Mouse (Mus musculus) hindbrain, embryonic 11.5 days (tissue): ENCODE data around the gene Gtpbp3. TPM values are rescaled to one million over a fixed set of nuclear protein-coding genes. Genes with fewer than 3 reads are reported as not detected.
A peak's percentile ranks its signal among the peaks of the same experiment; 100 is the strongest.

ENCODE experiments used
- ATAC-seq: fragments of 200-750 bp; cut with Nextera tagmentation; 2 replicates; pipeline ENCODE4 v1.8.0; 2017; ENCODE audit warnings: mild to moderate bottlenecking, moderate TSS enrichment, moderate library complexity; ENCODE audit not compliant: low FRiP score
- DNase-seq: peaks from one replicate; pipeline ENCODE4 v3.0.0-alpha.2; 2015; ENCODE audit warnings: low spot score
- H3K27ac ChIP-seq: fragments of 300-500 bp; sonication (generic); 2 replicates; pipeline ENCODE4 v1.5.1; 2014; ENCODE audit warnings: mild to moderate bottlenecking, low read depth, low read length
- H3K27me3 ChIP-seq: fragments of 300-500 bp; sonication (generic); 2 replicates; pipeline ENCODE4 v1.6.1; 2014; ENCODE audit warnings: mild to moderate bottlenecking, low read length, moderate library complexity, mixed read lengths; ENCODE audit not compliant: control insufficient read depth, insufficient read depth
- H3K36me3 ChIP-seq: fragments of 300-500 bp; sonication (generic); 2 replicates; pipeline ENCODE4 v1.6.1; 2014; ENCODE audit warnings: mild to moderate bottlenecking, low read length, moderate library complexity, mixed read lengths; ENCODE audit not compliant: control insufficient read depth, insufficient read depth
- H3K4me1 ChIP-seq: fragments of 300-500 bp; sonication (generic); replicated peaks from 2 replicates; pipeline ENCODE4 v1.6.1; 2014; ENCODE audit warnings: low read length, mixed read lengths; ENCODE audit not compliant: control insufficient read depth, insufficient read depth
- H3K4me2 ChIP-seq: fragments of 300-500 bp; sonication (generic); replicated peaks from 2 replicates; pipeline ENCODE4 v1.6.1; 2014; ENCODE audit warnings: mild to moderate bottlenecking, low read depth, low read length
- H3K4me3 ChIP-seq: fragments of 300-500 bp; sonication (generic); 2 replicates; pipeline ENCODE4 v1.5.1; 2014; ENCODE audit warnings: low read depth, low read length
- H3K9ac ChIP-seq: fragments of 300-500 bp; sonication (generic); 2 replicates; pipeline ENCODE4 v1.6.1; 2014; ENCODE audit warnings: low read depth, low read length
- H3K9me3 ChIP-seq: fragments of 300-500 bp; sonication (generic); 2 replicates; pipeline ENCODE4 v1.6.1; 2016; ENCODE audit warnings: low read length; ENCODE audit not compliant: control insufficient read depth
- WGBS: fragments of 180-500 bp; shearing (Covaris S2); extraction: QIAGEN DNeasy Blood & Tissue Kit; methylation state at CpG from one replicate; pipeline ENCODE4 v1.1.7; 2014; 5-methylcytosine and 5-hydroxymethylcytosine counted together
- polyA plus RNA-seq: library from polyadenylated mRNA; unstranded; fragments of >200 nt; fragmentation: Nextera tagmentation; extraction: Ambion mirVana; gene quantifications from 2 replicates; pipeline ENCODE4 v1.2.1, GENCODE M21; 2014

Gene Gtpbp3
- polyA plus RNA-seq, 1 experiment from 2014 or later = 3.8 TPM

- no peaks in the 10 kb centered on the region for H3K9me3 ChIP-seq
- no peaks in the 10 kb centered on the region for H3K27me3 ChIP-seq
- peaks cover 4% of the 10 kb centered on the region; the same call in 1 of the 2 replicates for H3K36me3 ChIP-seq
- no peak overlapping the region for H3K9ac ChIP-seq
- no peak overlapping the region for H3K4me3 ChIP-seq
- no peak overlapping the region for H3K4me2 ChIP-seq
- no peak for DNase-seq
- H3K4me1 ChIP-seq = peaks cover 11% of the 10 kb centered on the region
- no peak for ATAC-seq
- WGBS = 84% methylated on average over 8 of the region's 8 CpGs
- H3K27ac ChIP-seq = no peak overlapping the region
Measured at GRCm38 (mm10) chr8:71472601-71473386, 15.1 kb upstream of the Gtpbp3 start.

- no peaks in the 10 kb centered on the region for H3K27me3 ChIP-seq
- H3K4me2 ChIP-seq = no peak overlapping the region
- peaks cover 11% of the 10 kb centered on the region for H3K4me1 ChIP-seq
- WGBS = 95% methylated on average over 18 of the region's 18 CpGs
- no peak for DNase-seq
- no peak for ATAC-seq
- H3K9ac ChIP-seq = no peak overlapping the region
- no peak overlapping the region for H3K4me3 ChIP-seq
- H3K36me3 ChIP-seq = peaks cover 4% of the 10 kb centered on the region; the same call in 1 of the 2 replicates
- H3K9me3 ChIP-seq = no peaks in the 10 kb centered on the region
- H3K27ac ChIP-seq = no peak overlapping the region
Measured at GRCm38 (mm10) chr8:71474344-71474743, 13.6 kb upstream of the Gtpbp3 start.

DNA sequence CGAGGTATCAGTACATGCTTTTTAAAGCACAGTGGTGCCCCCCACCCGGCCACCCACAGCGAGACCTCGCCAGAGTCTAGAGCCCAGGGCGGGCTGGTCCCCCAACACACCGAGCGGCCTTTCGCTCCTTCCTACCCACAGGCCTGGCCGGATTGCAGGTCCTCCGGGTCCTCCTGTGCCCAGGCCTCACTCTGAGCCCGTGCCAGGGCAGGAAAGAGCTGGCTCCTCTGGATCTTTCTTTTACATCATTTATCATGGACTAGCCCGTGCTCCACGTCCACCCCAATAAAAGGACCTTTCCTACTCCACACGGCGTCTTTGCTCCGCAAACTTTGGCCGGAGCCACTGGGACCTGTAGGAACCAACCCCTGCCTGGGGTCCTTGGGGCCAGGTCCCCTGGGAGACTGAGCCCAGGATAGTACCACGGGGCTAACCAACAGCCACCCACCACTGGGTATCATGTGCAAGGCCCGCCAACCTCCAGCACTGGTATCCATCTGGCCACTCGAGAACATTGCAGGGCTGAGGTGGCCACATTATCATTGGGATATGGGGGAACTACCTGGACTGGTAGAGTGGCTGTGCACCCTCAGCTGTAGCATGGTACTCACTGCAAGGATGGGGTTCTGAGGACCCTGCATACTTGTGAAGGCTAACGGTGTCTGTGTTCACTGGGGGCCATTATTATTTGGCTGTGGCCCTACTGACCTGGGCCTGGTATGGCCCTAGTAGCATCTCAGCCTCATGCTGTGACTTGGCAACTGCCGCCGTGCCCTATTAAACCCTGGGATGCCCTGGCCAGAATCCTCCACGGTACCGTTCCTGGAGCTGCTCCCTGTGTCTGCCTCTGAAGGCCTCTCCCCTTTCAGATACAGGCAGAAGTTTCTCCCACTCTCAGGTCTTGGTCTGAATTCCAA lies 12.9 kb upstream of the Gtpbp3 start:
- Histone ChIP-seq H3K9ac (no peak overlapping the region; the same call in 1 of the 2 replicates), H3K27me3 (no peaks in the 10 kb centered on the region), H3K27ac (peak overlapping the region; percentile 12; the same call in 1 of the 2 replicates), H3K4me2 (no peak overlapping the region), H3K4me1 (peaks cover 8% of the 10 kb centered on the region), H3K4me3 (no peak overlapping the region), H3K9me3 (no peaks in the 10 kb centered on the region), H3K36me3 (peaks cover 4% of the 10 kb centered on the region; the same call in 1 of the 2 replicates)
- WGBS = 91% methylated on average over 25 of the region's 25 CpGs
- DNase-seq (no peak), ATAC-seq (peak; percentile 4; the same call in 1 of the 2 replicates)

DNA sequence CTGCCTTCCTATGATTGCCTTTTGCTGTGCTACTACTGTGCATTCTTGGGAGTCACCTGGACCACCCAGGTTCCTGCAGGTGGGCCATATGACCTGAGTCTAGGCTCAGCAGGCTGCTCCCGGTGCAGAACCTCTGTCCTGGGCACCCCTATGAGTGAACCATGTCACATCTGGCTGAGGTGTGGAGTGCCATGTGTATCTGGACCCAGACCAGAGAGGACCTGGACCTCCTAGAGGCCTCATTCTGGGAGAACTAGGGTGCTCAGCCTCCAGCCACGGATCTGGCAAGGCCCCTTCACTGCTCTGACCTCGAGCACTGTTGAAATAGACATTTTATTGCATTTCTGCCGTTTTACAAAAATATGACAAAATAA lies 12.2 kb upstream of the Gtpbp3 start:
- H3K4me3 ChIP-seq = peak overlapping the region; percentile 54
- ATAC-seq = no peak
- no peak overlapping the region; the same call in 1 of the 2 replicates for H3K9ac ChIP-seq
- 31% methylated on average over 4 of the region's 4 CpGs for WGBS
- H3K27me3 ChIP-seq = no peaks in the 10 kb centered on the region
- peak overlapping the region; percentile 95 for H3K4me2 ChIP-seq
- peak; percentile 27 for DNase-seq
- peaks cover 4% of the 10 kb centered on the region; the same call in 1 of the 2 replicates for H3K36me3 ChIP-seq
- H3K4me1 ChIP-seq = peaks cover 6% of the 10 kb centered on the region; the same call in 1 of the 2 replicates
- no peaks in the 10 kb centered on the region for H3K9me3 ChIP-seq
- H3K27ac ChIP-seq = peak overlapping the region; percentile 12; the same call in 1 of the 2 replicates

- peaks cover 6% of the 10 kb centered on the region; the same call in 1 of the 2 replicates for H3K4me1 ChIP-seq
- WGBS = under 1% methylated on average over 74 of the region's 121 CpGs
- peak overlapping the region; percentile 95 for H3K4me2 ChIP-seq
- H3K36me3 ChIP-seq = peaks cover 4% of the 10 kb centered on the region; the same call in 1 of the 2 replicates
- ATAC-seq (peak; percentile 68), DNase-seq (peak; percentile 85)
- H3K27ac ChIP-seq = peak overlapping the region; percentile 83
- peak overlapping the region; percentile 54 for H3K4me3 ChIP-seq
- H3K9me3 ChIP-seq = no peaks in the 10 kb centered on the region
- no peaks in the 10 kb centered on the region for H3K27me3 ChIP-seq
- peak overlapping the region; percentile 65 for H3K9ac ChIP-seq
Measured at GRCm38 (mm10) chr8:71476099-71476940, 11.6 kb upstream of the Gtpbp3 start.

DNA sequence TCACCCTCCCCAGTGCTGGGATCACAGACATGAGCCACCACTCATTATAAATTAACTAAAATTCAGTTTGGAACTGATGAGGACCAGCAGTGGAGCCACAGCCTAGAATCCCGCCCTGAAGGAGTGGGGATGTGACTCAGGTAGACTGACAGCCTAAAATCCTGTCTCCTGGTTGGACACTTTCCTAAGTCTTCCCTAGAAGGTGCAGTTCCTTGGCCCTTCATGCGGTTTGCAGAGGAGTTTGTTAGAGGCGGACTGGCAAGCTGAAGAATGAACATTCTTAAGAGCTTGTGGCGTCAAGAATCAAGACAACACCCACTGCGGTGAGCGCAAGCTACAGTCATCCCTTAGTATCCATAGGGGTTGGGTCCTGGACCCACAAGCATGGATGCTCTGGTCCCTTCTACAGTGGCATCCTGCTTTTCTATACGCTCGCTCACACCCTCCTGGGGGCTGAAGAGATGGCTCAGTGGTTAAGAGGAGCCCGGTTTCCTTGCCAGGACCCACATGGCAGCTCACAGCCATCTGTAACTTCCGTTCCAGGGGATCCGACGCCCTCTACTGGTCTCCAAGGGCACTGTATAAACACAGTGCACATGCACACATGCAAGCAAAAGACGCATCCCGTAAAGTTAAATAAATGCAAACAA lies 10.6 kb upstream of the Gtpbp3 start:
- peaks cover 6% of the 10 kb centered on the region; the same call in 1 of the 2 replicates for H3K4me1 ChIP-seq
- peak overlapping the region; percentile 95 for H3K4me2 ChIP-seq
- no peak overlapping the region for H3K4me3 ChIP-seq
- 38% methylated on average over 14 of the region's 14 CpGs for WGBS
- H3K9ac ChIP-seq = no peak overlapping the region
- H3K9me3 ChIP-seq = no peaks in the 10 kb centered on the region
- DNase-seq = peak; percentile 59
- ATAC-seq = no peak
- H3K36me3 ChIP-seq = peaks cover 4% of the 10 kb centered on the region; the same call in 1 of the 2 replicates
- 0 out of 2 replicates have a peak overlapping the region, but pooled peaks have one; percentile 83 for H3K27ac ChIP-seq
- peaks cover 2% of the 10 kb centered on the region; the same call in 1 of the 2 replicates for H3K27me3 ChIP-seq

DNA sequence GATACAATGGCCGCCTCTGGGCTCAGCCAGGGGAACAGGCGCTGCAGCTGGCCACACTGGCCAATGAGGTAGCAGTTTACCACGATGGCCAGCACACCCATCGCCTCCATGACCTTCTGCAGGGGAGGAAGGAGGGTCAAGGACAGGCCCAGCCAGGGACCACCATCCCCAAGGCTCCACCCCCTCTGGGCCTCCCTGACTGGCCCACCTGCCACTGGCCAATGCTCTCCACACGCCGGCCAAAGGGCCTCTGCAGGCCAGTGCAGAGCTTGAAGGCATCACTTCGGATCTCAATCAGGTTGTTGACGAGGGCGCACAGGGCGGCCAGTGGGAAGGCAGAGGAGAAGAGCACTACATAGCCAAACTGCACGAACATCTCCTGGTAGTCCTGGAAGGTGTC lies 9.0 kb upstream of the Gtpbp3 start:
- Histone ChIP-seq H3K4me1 (peaks cover 6% of the 10 kb centered on the region; the same call in 1 of the 2 replicates), H3K4me3 (no peak overlapping the region), H3K36me3 (peaks cover 5% of the 10 kb centered on the region; the same call in 1 of the 2 replicates), H3K9me3 (no peaks in the 10 kb centered on the region), H3K27ac (no peak overlapping the region), H3K27me3 (peaks cover 2% of the 10 kb centered on the region; the same call in 1 of the 2 replicates), H3K9ac (no peak overlapping the region), H3K4me2 (no peak overlapping the region)
- ATAC-seq = no peak
- WGBS = 93% methylated on average over 11 of the region's 11 CpGs
- no peak for DNase-seq
